21 mouse cellular contexts compared by ENCODE assay signal in genomic region chr13:94255176-94255575, GRCm38 (mm10). TPM values are rescaled to one million over a fixed set of nuclear protein-coding genes. Genes with fewer than 3 reads are reported as not detected.
DNase-seq lines count a peak whose midpoint lies in the region; ATAC-seq lines count a peak whose summit lies in the region.
"Had no signal": no experiment of that assay in that cellular context is flagged by ENCODE, and none has a peak within 500 bp of the region (broad histone marks: within the 10 kb centered on the region; RNA-seq: fewer than 3 reads in every experiment).

No protein-coding gene starts in this region.

- no peak overlapping the region for H3K4me2 ChIP-seq in kidney, embryonic 15.5 days
- H3K4me2 ChIP-seq: forebrain, embryonic 13.5 days; liver, embryonic 12.5 days; neural tube, embryonic 13.5 days had no signal

- no peak overlapping the region for H3K9ac ChIP-seq in kidney, embryonic 15.5 days
- H3K9ac ChIP-seq: forebrain, embryonic 13.5 days; liver, embryonic 12.5 days; neural tube, embryonic 13.5 days had no signal

- H3K27me3 ChIP-seq in kidney, embryonic 15.5 days, result no peaks in the 10 kb centered on the region
- H3K27me3 ChIP-seq: forebrain, embryonic 13.5 days; liver, embryonic 12.5 days; neural tube, embryonic 13.5 days had no signal

- no peak overlapping the region for H3K4me3 ChIP-seq in kidney, embryonic 15.5 days (replicated peaks)
- H3K4me3 ChIP-seq: forebrain, embryonic 13.5 days; gastrocnemius, adult 2 months; hindbrain, embryonic 10.5 days; liver, embryonic 12.5 days; midbrain, embryonic 10.5 days; myocyte; neural tube, embryonic 13.5 days had no signal

- peak; percentile 12 to 20 for DNase-seq in heart, adult 9 months (ENCODE audit: low spot score in 2 of 2)
- DNase-seq in heart, postnatal 4 days, result no peak
- DNase-seq in kidney, adult 8-10 months, result peak; percentile 49 to 51
- DNase-seq in kidney, adult 9 months, result peak; percentile 62
- DNase-seq in kidney, postnatal 36 days, result peak; percentile 58 to 64
- DNase-seq in left cerebral cortex, postnatal 14 days (ENCODE audit: low spot score in 2 of 2), result no peak
- DNase-seq in layer of hippocampus, adult 11-12 months (ENCODE audit: low spot score), result no peak
- DNase-seq: adrenal gland, postnatal 36 days; cerebellum, adult 9-10 months; gastrocnemius, adult 2 months; left cerebral cortex, postnatal 4 days; thymus, postnatal 36 days had no signal

- H3K4me1 ChIP-seq in kidney, embryonic 15.5 days, result peaks cover 9% of the 10 kb centered on the region; the same call in 1 of the 2 replicates
- H3K4me1 ChIP-seq: hindbrain, embryonic 10.5 days; midbrain, embryonic 10.5 days had no signal

- ATAC-seq in kidney, embryonic 15.5 days (replicated peaks; ENCODE audit: low FRiP score), result no peak
- ATAC-seq: forebrain, embryonic 13.5 days; intestine, postnatal 0 days; liver, embryonic 12.5 days; midbrain, embryonic 16.5 days had no signal

- intact Hi-C loops in left cerebral cortex, postnatal 14 days (cut with DNase I), result no loop called here

- H3K9me3 ChIP-seq in kidney, embryonic 15.5 days (replicated peaks), result no peaks in the 10 kb centered on the region
- H3K9me3 ChIP-seq: forebrain, embryonic 13.5 days; liver, embryonic 12.5 days; midbrain, embryonic 10.5 days; neural tube, embryonic 13.5 days had no signal

- no peaks in the 10 kb centered on the region for H3K36me3 ChIP-seq in kidney, embryonic 15.5 days
- H3K36me3 ChIP-seq: hindbrain, embryonic 10.5 days; liver, embryonic 12.5 days; midbrain, embryonic 10.5 days; neural tube, embryonic 13.5 days had no signal

- WGBS in kidney, embryonic 15.5 days, result 83% methylated on average over 2 of the region's 2 CpGs

- no peak overlapping the region for H3K27ac ChIP-seq in kidney, embryonic 15.5 days
- H3K27ac ChIP-seq: forebrain, embryonic 13.5 days; gastrocnemius, adult 2 months; hindbrain, embryonic 10.5 days; liver, embryonic 12.5 days; midbrain, embryonic 10.5 days; neural tube, embryonic 13.5 days had no signal

RNA-seq across cellular contexts. Expression of gene Scamp1, which starts 30.5 kb away (rescaled TPM):
- total RNA-seq in heart, postnatal 4 days (2021), result 10 to 100 TPM; 32.9 to 37.3 TPM
- polyA plus RNA-seq in kidney, embryonic 15.5 days (2015; fragmentation: Nextera tagmentation; extraction: Ambion mirVana), result 33.2 and 33.9 TPM in 2 replicates
- 100 to 1,000 TPM; 162 to 187 TPM for total RNA-seq in left cerebral cortex, postnatal 14 days (2021)

Comparison
In these comparisons a context has a peak if more than half of its experiments do, and no peak if none do; other contexts are left out.
1. DNase-seq: peak in heart, adult 9 months (2 of 2), kidney, adult 8-10 months (2 of 2), kidney, adult 9 months (single experiment) and kidney, postnatal 36 days (2 of 2); none in heart, postnatal 4 days (single experiment), left cerebral cortex, postnatal 14 days (0 of 2) and layer of hippocampus, adult 11-12 months (single experiment).
2. RNA of gene Scamp1, which starts 30.5 kb away (total RNA-seq): 162 to 187 TPM in left cerebral cortex, postnatal 14 days; 32.9 to 37.3 TPM in heart, postnatal 4 days; every median in the first group is over 4 times any median in the second.